Comparison of ENCODE assay signal across 8 mouse cellular contexts in genomic region chr17:29267931-29268681, GRCm38 (mm10). TPM values are rescaled to one million over a fixed set of nuclear protein-coding genes. Genes with fewer than 3 reads are reported as not detected.
DNase-seq lines count a peak whose midpoint lies in the region; ATAC-seq and TF ChIP-seq lines count a peak whose summit lies in the region.

No protein-coding gene starts in this region.

- WGBS in heart, embryonic 15.5 days, result 58% methylated on average over 6 of the region's 6 CpGs
- 61% methylated on average over 6 of the region's 6 CpGs for WGBS in limb, embryonic 14.5 days
- WGBS in small intestine, adult 2 months, result 30% methylated on average over 6 of the region's 6 CpGs

- H3K4me2 ChIP-seq in heart, embryonic 15.5 days, result peak overlapping the region; percentile 77
- H3K4me2 ChIP-seq in limb, embryonic 14.5 days (replicated peaks; ENCODE audit: low read depth, low read length, severe bottlenecking), result peak overlapping the region; percentile 71

- H3K9me3 ChIP-seq in megakaryocyte, embryonic 14.5 days, result no peaks in the 10 kb centered on the region
- no peaks in the 10 kb centered on the region for H3K9me3 ChIP-seq in heart, embryonic 15.5 days (replicated peaks)
- H3K9me3 ChIP-seq in limb, embryonic 14.5 days (ENCODE audit: control insufficient read depth, low read length), result no peaks in the 10 kb centered on the region

- H3K27ac ChIP-seq in heart, embryonic 15.5 days, result peak overlapping the region; percentile 97
- peak overlapping the region; percentile 91; the same call in 1 of the 2 replicates for H3K27ac ChIP-seq in limb, embryonic 14.5 days (replicated peaks; ENCODE audit: low read depth, low read length)
- peak overlapping the region; percentile 39 for H3K27ac ChIP-seq in small intestine, adult 2 months (ENCODE audit: insufficient read depth, low read depth, low read length)

- TF ChIP-seq POLR2A in limb, embryonic 14.5 days (IDR thresholded peaks at IDR 0.05; ENCODE audit: borderline replicate concordance, extremely low read depth, insufficient read depth, insufficient read length), result no peak
- TF ChIP-seq POLR2A in small intestine, adult 2 months (IDR thresholded peaks at IDR 0.05; ENCODE audit: low read depth, low read length), result no peak

- no peak for TF ChIP-seq CTCF in small intestine, adult 2 months (IDR thresholded peaks at IDR 0.05; ENCODE audit: extremely low read depth, insufficient read length, insufficient replicate concordance, low read depth, low read length)

- H3K9ac ChIP-seq in heart, embryonic 15.5 days, result peak overlapping the region; percentile 23; the same call in 1 of the 2 replicates
- H3K9ac ChIP-seq in limb, embryonic 14.5 days (ENCODE audit: low read depth, low read length, severe bottlenecking), result peak overlapping the region; percentile 95

- peaks cover 61% of the 10 kb centered on the region for H3K4me1 ChIP-seq in megakaryocyte, embryonic 14.5 days
- peaks cover 29% of the 10 kb centered on the region for H3K4me1 ChIP-seq in heart, embryonic 15.5 days (replicated peaks)
- H3K4me1 ChIP-seq in limb, embryonic 14.5 days (ENCODE audit: control insufficient read depth, insufficient read depth, low read length), result peaks cover 16% of the 10 kb centered on the region
- peaks cover 16% of the 10 kb centered on the region; the same call in 1 of the 2 replicates for H3K4me1 ChIP-seq in small intestine, adult 2 months (ENCODE audit: control insufficient read depth, insufficient read depth, insufficient read length, low read length)

- H3K36me3 ChIP-seq in megakaryocyte, embryonic 14.5 days (replicated peaks; ENCODE audit: low read length), result peaks cover 3% of the 10 kb centered on the region
- H3K36me3 ChIP-seq in heart, embryonic 15.5 days, result no peaks in the 10 kb centered on the region
- no peaks in the 10 kb centered on the region for H3K36me3 ChIP-seq in limb, embryonic 14.5 days (ENCODE audit: control insufficient read depth, insufficient read depth, low read length)
- H3K36me3 ChIP-seq in small intestine, adult 2 months (ENCODE audit: control insufficient read depth, insufficient read depth, low read length), result no peaks in the 10 kb centered on the region

- H3K4me3 ChIP-seq in megakaryocyte, embryonic 14.5 days (replicated peaks), result peak overlapping the region; percentile 95
- H3K4me3 ChIP-seq in heart, embryonic 15.5 days, result peak overlapping the region; percentile 96
- peak overlapping the region; percentile 88 for H3K4me3 ChIP-seq in limb, embryonic 14.5 days (replicated peaks; ENCODE audit: low read length)
- H3K4me3 ChIP-seq in small intestine, adult 2 months (ENCODE audit: low read depth, low read length), result no peak overlapping the region

- no peaks in the 10 kb centered on the region for H3K27me3 ChIP-seq in megakaryocyte, embryonic 14.5 days (replicated peaks)
- H3K27me3 ChIP-seq in heart, embryonic 15.5 days, result no peaks in the 10 kb centered on the region
- H3K27me3 ChIP-seq in limb, embryonic 14.5 days (ENCODE audit: control insufficient read depth, insufficient read depth, low read length), result no peaks in the 10 kb centered on the region
- H3K27me3 ChIP-seq in small intestine, adult 2 months (ENCODE audit: control insufficient read depth, insufficient read depth, low read length), result no peaks in the 10 kb centered on the region

- ATAC-seq in megakaryocyte, adult 5-6 weeks (ENCODE audit: poor library complexity, severe bottlenecking), result no peak
- no peak for ATAC-seq in heart, embryonic 15.5 days (replicated peaks; ENCODE audit: insufficient number of reproducible peaks, insufficient read depth, low FRiP score, low read depth)
- peak; percentile 4; the same call in 1 of the 2 replicates for ATAC-seq in limb, embryonic 14.5 days (ENCODE audit: low FRiP score, low read depth)
- ATAC-seq in cerebellum, adult (ENCODE audit: insufficient number of reproducible peaks, low FRiP score, low TSS enrichment), result no peak

- no peak for DNase-seq in limb, embryonic 14.5 days (ENCODE audit: low spot score)
- DNase-seq in right cerebral cortex, adult 2 months (ENCODE audit: low spot score in 2 of 2), result no peak
- no peak for DNase-seq in testis, postnatal 10 days (ENCODE audit: low spot score)

RNA-seq across cellular contexts. Expression of gene BC004004, which starts 0.5 kb away (rescaled TPM):
- 20.3 and 30.8 TPM in 2 replicates for polyA plus RNA-seq in megakaryocyte, embryonic 14.5 days (2012; ENCODE audit: insufficient read depth, low replicate concordance)
- total RNA-seq in megakaryocyte, adult 5-6 weeks (2015), result 65.8 and 70.1 TPM in 2 replicates
- total RNA-seq in megakaryocyte, adult 5-6 weeks (2017), result 81.0 and 89.2 TPM in 2 replicates
- 91.1 and 96.0 TPM in 2 replicates for polyA plus RNA-seq in heart, embryonic 15.5 days (2015; fragmentation: Nextera tagmentation; extraction: Ambion mirVana)
- 58.7 and 64.6 TPM in 2 replicates for polyA plus RNA-seq in limb, embryonic 14.5 days (2012; rRNA removed)
- polyA plus RNA-seq in limb, embryonic 14.5 days (2014; fragmentation: Nextera tagmentation; extraction: Ambion mirVana), result 85.3 and 87.6 TPM in 2 replicates
- polyA plus RNA-seq in small intestine, adult 2 months (2012; rRNA removed), result 22.9 and 48.7 TPM in 2 replicates

RNA-seq across cellular contexts. Expression of gene Ppil1, which starts 4.1 kb away (rescaled TPM):
- polyA plus RNA-seq in megakaryocyte, embryonic 14.5 days (2012; ENCODE audit: insufficient read depth, low replicate concordance), result 21.6 and 33.2 TPM in 2 replicates
- 37.5 and 39.4 TPM in 2 replicates for total RNA-seq in megakaryocyte, adult 5-6 weeks (2015)
- 53.6 and 57.3 TPM in 2 replicates for total RNA-seq in megakaryocyte, adult 5-6 weeks (2017)
- 86.8 and 107 TPM in 2 replicates for polyA plus RNA-seq in heart, embryonic 15.5 days (2015; fragmentation: Nextera tagmentation; extraction: Ambion mirVana)
- 76.5 and 78.5 TPM in 2 replicates for polyA plus RNA-seq in limb, embryonic 14.5 days (2012; rRNA removed)
- 130 and 132 TPM in 2 replicates for polyA plus RNA-seq in limb, embryonic 14.5 days (2014; fragmentation: Nextera tagmentation; extraction: Ambion mirVana)
- polyA plus RNA-seq in small intestine, adult 2 months (2012; rRNA removed), result 16.3 and 26.0 TPM in 2 replicates

RNA-seq across cellular contexts. Expression of gene Cpne5, which starts 30.1 kb away (rescaled TPM):
- 13.0 and 15.2 TPM in 2 replicates for polyA plus RNA-seq in megakaryocyte, embryonic 14.5 days (2012; ENCODE audit: insufficient read depth, low replicate concordance)
- total RNA-seq in megakaryocyte, adult 5-6 weeks (2015), result 0.25 TPM in 1 of 2 replicates, not detected in the other
- total RNA-seq in megakaryocyte, adult 5-6 weeks (2017), result not detected in 2 replicates
- 14.9 and 17.9 TPM in 2 replicates for polyA plus RNA-seq in heart, embryonic 15.5 days (2015; fragmentation: Nextera tagmentation; extraction: Ambion mirVana)
- polyA plus RNA-seq in limb, embryonic 14.5 days (2012; rRNA removed), result 14.7 and 17.9 TPM in 2 replicates
- 13.3 and 14.7 TPM in 2 replicates for polyA plus RNA-seq in limb, embryonic 14.5 days (2014; fragmentation: Nextera tagmentation; extraction: Ambion mirVana)
- polyA plus RNA-seq in small intestine, adult 2 months (2012; rRNA removed), result 0.71 and 2.3 TPM in 2 replicates

RNA-seq across cellular contexts. Expression of gene Pi16, which starts 49.4 kb away (rescaled TPM):
- 1.6 and 4.7 TPM in 2 replicates for polyA plus RNA-seq in megakaryocyte, embryonic 14.5 days (2012; ENCODE audit: insufficient read depth, low replicate concordance)
- total RNA-seq in megakaryocyte, adult 5-6 weeks (2015), result 32.6 and 44.2 TPM in 2 replicates
- 59.2 and 64.7 TPM in 2 replicates for total RNA-seq in megakaryocyte, adult 5-6 weeks (2017)
- polyA plus RNA-seq in heart, embryonic 15.5 days (2015; fragmentation: Nextera tagmentation; extraction: Ambion mirVana), result 4.3 and 5.8 TPM in 2 replicates
- polyA plus RNA-seq in limb, embryonic 14.5 days (2012; rRNA removed), result 2.0 and 2.6 TPM in 2 replicates
- polyA plus RNA-seq in limb, embryonic 14.5 days (2014; fragmentation: Nextera tagmentation; extraction: Ambion mirVana), result 1.4 and 2.2 TPM in 2 replicates
- 1.6 and 4.7 TPM in 2 replicates for polyA plus RNA-seq in small intestine, adult 2 months (2012; rRNA removed)

Comparison
In these comparisons a context has a peak if more than half of its experiments do, and no peak if none do; other contexts are left out.
1. H3K27ac ChIP-seq: peak in every context shown above with its lines; median percentile 97 in heart, embryonic 15.5 days; 91 in limb, embryonic 14.5 days; 39 in small intestine, adult 2 months.